Mouse (Mus musculus): Measurements from ENCODE around the gene Slc9a3r1. TPM values are rescaled to one million over a fixed set of nuclear protein-coding genes. Genes with fewer than 3 reads are reported as not detected.

The Slc9a3r1 gene
- polyA plus RNA-seq, 2 experiments from 2014 or later: 162 to 222 TPM

DNA sequence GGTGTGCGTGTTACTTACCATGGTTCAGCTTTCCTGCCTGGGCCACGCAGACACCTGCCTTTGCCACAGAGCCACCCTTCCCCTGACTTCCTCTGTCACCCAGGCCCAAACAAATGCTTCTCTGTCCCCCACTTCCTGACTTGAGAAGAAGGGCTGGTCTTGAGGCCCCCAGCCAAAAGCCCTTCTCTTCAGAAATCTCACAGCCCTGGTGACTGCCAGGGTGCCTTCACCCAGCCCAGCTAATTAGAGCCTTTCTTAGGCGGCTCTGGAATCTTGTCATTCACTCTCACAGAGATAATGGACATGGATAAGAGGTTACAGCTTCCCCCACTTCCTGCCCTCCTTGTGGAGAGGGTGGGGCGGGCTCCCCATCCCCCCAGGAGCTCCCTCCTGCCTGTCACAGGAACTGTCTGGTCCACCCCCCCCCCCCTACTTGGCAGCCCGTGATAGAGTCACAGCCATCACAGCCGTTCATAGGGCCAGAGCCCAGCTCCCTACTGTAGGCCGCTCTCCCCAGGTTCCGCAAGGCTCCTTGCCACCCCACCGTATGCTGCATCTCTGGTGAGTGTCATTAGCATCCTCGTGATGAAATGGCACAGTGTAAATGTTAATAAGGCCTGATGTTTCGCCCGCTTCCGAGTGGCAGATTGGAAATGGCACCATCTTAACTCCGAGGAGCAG lies 63.8 kb downstream of the Slc9a3r1 start:
- ATAC-seq: peak; percentile 51

DNA sequence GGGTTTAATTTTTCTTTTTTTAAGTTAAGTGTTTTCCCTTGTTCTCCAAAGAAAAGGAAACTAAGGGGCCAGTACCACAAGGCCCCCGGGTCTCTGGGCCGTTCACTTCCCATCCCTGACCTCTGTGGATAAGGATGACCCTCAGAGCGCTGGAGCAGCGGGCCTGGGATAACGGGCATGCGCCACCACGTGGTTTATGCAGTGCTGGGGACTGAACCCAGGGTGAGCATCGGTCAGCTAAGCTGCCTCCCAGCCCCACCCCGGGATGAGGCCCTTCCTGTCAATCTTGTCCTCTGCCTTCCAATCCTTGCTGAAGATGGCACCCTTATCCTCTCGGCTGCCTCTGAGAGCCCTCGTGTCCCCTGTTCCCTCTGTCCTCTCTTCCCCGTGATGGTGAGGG lies 64.5 kb downstream of the Slc9a3r1 start:
- no peak for ATAC-seq

DNA sequence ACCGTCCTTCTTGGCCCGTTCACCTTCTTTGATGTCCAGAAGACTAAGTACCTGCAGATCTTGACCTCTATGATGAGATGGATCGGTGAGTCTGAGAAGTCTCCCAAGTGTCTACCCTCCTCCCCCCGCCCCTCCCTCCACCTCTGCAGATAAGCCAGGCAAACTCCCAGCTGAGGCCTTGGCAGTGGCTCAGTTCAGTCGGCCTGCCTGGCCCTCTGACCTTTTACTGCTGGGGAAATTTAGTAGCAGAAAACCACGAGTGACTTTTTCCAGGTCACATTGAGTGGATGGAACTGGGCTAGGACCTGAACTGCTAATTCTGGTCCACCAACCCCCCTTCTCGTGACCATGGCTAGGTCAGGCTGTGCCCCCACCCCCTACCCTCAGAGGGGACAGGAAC lies 65.3 kb downstream of the Slc9a3r1 start:
- ATAC-seq: no peak

DNA sequence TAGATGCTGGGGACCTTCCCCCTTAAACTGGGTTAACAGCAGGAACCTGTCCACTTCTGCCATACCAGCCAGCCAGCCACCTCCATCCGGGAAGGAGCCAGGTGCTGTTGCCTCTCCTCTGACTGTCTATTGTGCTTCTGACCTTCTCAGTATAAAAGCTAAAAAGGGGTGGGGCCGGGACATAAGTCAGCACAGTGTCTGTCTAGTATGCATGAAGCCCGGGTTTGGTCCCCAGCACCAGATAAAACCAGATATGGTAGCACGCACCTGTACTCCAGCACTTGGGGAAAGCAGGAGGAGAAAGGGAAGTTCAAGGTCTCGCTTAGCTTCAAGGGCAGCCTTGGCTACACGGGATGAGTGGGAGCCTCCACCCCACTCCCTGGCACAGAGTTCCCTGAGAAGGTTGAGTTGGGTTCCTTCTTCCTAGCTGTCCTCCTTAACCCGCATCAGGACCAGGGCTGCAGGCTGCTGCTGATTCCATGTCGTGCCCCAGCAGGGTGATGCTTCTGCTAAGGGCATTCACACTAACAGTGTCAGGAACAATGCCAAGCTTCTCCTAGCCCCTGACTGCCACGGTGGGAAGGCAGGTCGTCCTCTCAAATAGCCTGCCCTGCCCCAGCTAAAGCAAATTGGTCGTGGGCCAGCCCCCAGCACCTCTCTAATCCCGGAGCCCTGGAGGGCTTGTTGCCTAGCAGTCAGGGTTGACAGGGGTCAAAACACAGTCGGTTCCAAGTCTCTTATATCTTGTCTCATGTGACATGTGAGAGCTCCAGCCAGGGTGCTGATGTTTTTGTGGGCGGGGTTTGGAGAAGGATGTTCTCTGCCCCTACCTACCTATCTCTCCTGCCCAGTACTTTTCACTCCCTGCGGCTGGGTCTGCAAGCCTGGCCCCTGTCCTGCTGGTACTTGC lies 66.1 kb downstream of the Slc9a3r1 start:
- ATAC-seq: no peak

Other genes starting within 250 kb of the Slc9a3r1 start
- under 1 TPM in 1 of 2 experiments, not detected in 1; 0.34 TPM for gene Cd300lb, start 229.0 kb upstream of the Slc9a3r1 start, polyA plus RNA-seq (2017; shearing (Covaris generic))
- not detected for gene Cd300c, start 194.2 kb upstream of the Slc9a3r1 start, polyA plus RNA-seq (2017; shearing (Covaris generic))
- gene Cd300ld, start 173.4 kb upstream of the Slc9a3r1 start, polyA plus RNA-seq (2017; shearing (Covaris generic)): not detected
- under 1 TPM in 1 of 2 experiments, not detected in 1; 0.54 TPM for gene Cd300c2, start 161.5 kb upstream of the Slc9a3r1 start, polyA plus RNA-seq (2017; shearing (Covaris generic))
- not detected for gene Cd300ld2, start 147.1 kb upstream of the Slc9a3r1 start, polyA plus RNA-seq (2017; shearing (Covaris generic))
- gene Cd300ld4, start 136.3 kb upstream of the Slc9a3r1 start, polyA plus RNA-seq (2017; shearing (Covaris generic)): not detected
- gene Cd300ld5, start 125.6 kb upstream of the Slc9a3r1 start, polyA plus RNA-seq (2017; shearing (Covaris generic)): not detected
- gene Cd300ld3, start 114.9 kb upstream of the Slc9a3r1 start, polyA plus RNA-seq (2017; shearing (Covaris generic)): not detected
- gene Cd300e, start 101.2 kb upstream of the Slc9a3r1 start, polyA plus RNA-seq (2017; shearing (Covaris generic)): under 1 TPM in 1 of 2 experiments, not detected in 1; 0.29 TPM
- gene Rab37, start 71.9 kb upstream of the Slc9a3r1 start, polyA plus RNA-seq (2017; shearing (Covaris generic)): 100 to 1,000 TPM; 156 to 274 TPM
- 1 to 10 TPM in 1 of 2 experiments, under 1 TPM in 1; 0.51 to 1.0 TPM for gene Cd300lf, start 29.3 kb upstream of the Slc9a3r1 start, polyA plus RNA-seq (2017; shearing (Covaris generic))
- gene Tmem104, start 24.1 kb downstream of the Slc9a3r1 start, polyA plus RNA-seq (2017; shearing (Covaris generic)): 10 to 100 TPM in 1 of 2 experiments, 1 to 10 TPM in 1; 8.1 to 14.2 TPM
- gene Nat9, start 24.5 kb downstream of the Slc9a3r1 start, polyA plus RNA-seq (2017; shearing (Covaris generic)): 10 to 100 TPM; 12.1 to 18.1 TPM
- not detected for gene Grin2c, start 103.9 kb downstream of the Slc9a3r1 start, polyA plus RNA-seq (2017; shearing (Covaris generic))
- gene Fdxr, start 113.7 kb downstream of the Slc9a3r1 start, polyA plus RNA-seq (2017; shearing (Covaris generic)): 10 to 100 TPM; 21.6 to 26.8 TPM
- gene Fads6, start 134.3 kb downstream of the Slc9a3r1 start, polyA plus RNA-seq (2017; shearing (Covaris generic)): 1 to 10 TPM; 1.1 to 1.6 TPM
- gene Otop2, start 143.8 kb downstream of the Slc9a3r1 start, polyA plus RNA-seq (2017; shearing (Covaris generic)): not detected
- gene Ush1g, start 158.7 kb downstream of the Slc9a3r1 start, polyA plus RNA-seq (2017; shearing (Covaris generic)): not detected
- not detected for gene Otop3, start 171.4 kb downstream of the Slc9a3r1 start, polyA plus RNA-seq (2017; shearing (Covaris generic))
- gene Hid1, start 204.4 kb downstream of the Slc9a3r1 start, polyA plus RNA-seq (2017; shearing (Covaris generic)): 1 to 10 TPM; 2.4 to 3.9 TPM
- gene Cdr2l, start 218.6 kb downstream of the Slc9a3r1 start, polyA plus RNA-seq (2017; shearing (Covaris generic)): not detected
- 100 to 1,000 TPM; 177 to 185 TPM for gene Mrpl58, start 240.4 kb downstream of the Slc9a3r1 start, polyA plus RNA-seq (2017; shearing (Covaris generic))

All from CD4-positive, CD25-positive, alpha-beta regulatory T cell, adult 4 months (primary cell).